Mouse (Mus musculus): ENCODE measurements around the gene Tubb4b. TPM values are rescaled to one million over a fixed set of nuclear protein-coding genes. Genes with fewer than 3 reads are reported as not detected.

Gene Tubb4b
- total and polyA plus RNA-seq, 3 experiments, result 356 to 592 (median 520) TPM

- no peak for DNase-seq (ENCODE audit: extremely low read depth)
- H3K36me3 ChIP-seq (replicated peaks in 1 of 2; ENCODE audit: control insufficient read depth in 1 of 2, insufficient read depth in 1 of 2, low read length in 1 of 2), result peaks cover 0 to 9% of the 10 kb centered on the region in 2 experiments
- H3K79me2 ChIP-seq (replicated peaks; ENCODE audit: control insufficient read depth, extremely low read depth, insufficient read depth, poor library complexity, severe bottlenecking), result peaks cover 5% of the 10 kb centered on the region; the same call in 1 of the 2 replicates
- dilution Hi-C loops (cut with MboI; ENCODE audit: extremely low pct_ligation_motif_present, extremely low pct_unique_long_range_greater_than_20kb, low sequenced_read_pairs) (no loop called here), in situ Hi-C loops (cut with MboI; ENCODE audit: low pct_ligation_motif_present, low pct_unique_long_range_greater_than_20kb, low sequenced_read_pairs) (no loop called here)
- TF ChIP-seq USF1 (IDR thresholded peaks at IDR 0.05; ENCODE audit: low read depth, low read length), result no peak
- no peak for TF ChIP-seq RAD21 (IDR thresholded peaks at IDR 0.05; ENCODE audit: low read depth, low read length)
- no peak for TF ChIP-seq EP300 (IDR thresholded peaks at IDR 0.05; ENCODE audit: low read length)
- peak; percentile 4; the same call in 1 of the 2 replicates for TF ChIP-seq NELFE (IDR thresholded peaks at IDR 0.05; ENCODE audit: low read depth, low read length)
- no peak for TF ChIP-seq ZKSCAN1 (IDR thresholded peaks at IDR 0.05; ENCODE audit: borderline replicate concordance, low read depth, low read length)
- no peak for TF ChIP-seq MAX (IDR thresholded peaks at IDR 0.05; ENCODE audit: low read length)
- TF ChIP-seq ELF1 (IDR thresholded peaks at IDR 0.05; ENCODE audit: low read depth, low read length), result peak; percentile 37
- TF ChIP-seq ZC3H11A (IDR thresholded peaks at IDR 0.05; ENCODE audit: low read depth, low read length), result no peak
- 0 out of 2 replicates have a peak, but pooled peaks have one; percentile 16 for TF ChIP-seq MXI1 (IDR thresholded peaks at IDR 0.05; ENCODE audit: low read depth, low read length)
- TF ChIP-seq GABPA (IDR thresholded peaks at IDR 0.05; ENCODE audit: insufficient replicate concordance, low read depth, low read length), result no peak
- TF ChIP-seq UBTF (IDR thresholded peaks at IDR 0.05; ENCODE audit: low read depth, low read length), result peak; percentile 77; the same call in 1 of the 2 replicates
- TF ChIP-seq USF2 (conservative IDR thresholded peaks at IDR 0.05; ENCODE audit: low read depth, low read length), result no peak
- TF ChIP-seq BHLHE40 (IDR thresholded peaks at IDR 0.05; ENCODE audit: low read depth, low read length), result peak; percentile 53
- TF ChIP-seq CHD1 (IDR thresholded peaks at IDR 0.05; ENCODE audit: low read depth, low read length), result no peak
- TF ChIP-seq POLR2A (IDR thresholded peaks at IDR 0.05; ENCODE audit: low read depth, low read length), result no peak
- no peak for TF ChIP-seq NRF1 (IDR thresholded peaks at IDR 0.05; ENCODE audit: low read depth, low read length)
- no peak for TF ChIP-seq MAFK (IDR thresholded peaks at IDR 0.05; ENCODE audit: insufficient replicate concordance, low read length)
- TF ChIP-seq MEF2A (IDR thresholded peaks at IDR 0.05; ENCODE audit: borderline replicate concordance, low read depth, low read length), result no peak
- TF ChIP-seq SIN3A (IDR thresholded peaks at IDR 0.05; ENCODE audit: low read length), result no peak; the same call in 1 of the 2 replicates
- TF ChIP-seq IRF4 (IDR thresholded peaks at IDR 0.05; ENCODE audit: low read depth, low read length), result no peak
- TF ChIP-seq ZMIZ1 (IDR thresholded peaks at IDR 0.05; ENCODE audit: low read depth, low read length), result no peak
- no peak for TF ChIP-seq SMC3 (IDR thresholded peaks at IDR 0.05; ENCODE audit: low read depth, low read length)
- TF ChIP-seq JUND (conservative IDR thresholded peaks at IDR 0.05; ENCODE audit: low read depth, low read length), result no peak
- no peak for TF ChIP-seq CHD2 (IDR thresholded peaks at IDR 0.05; ENCODE audit: low read length)
- TF ChIP-seq RCOR1 (conservative IDR thresholded peaks at IDR 0.05; ENCODE audit: low read depth, low read length), result no peak
- H3K4me1 ChIP-seq (ENCODE audit: control insufficient read depth in 1 of 2, insufficient read depth in 2 of 2), result peaks cover 23 to 52% of the 10 kb centered on the region in 2 experiments
- no peaks in the 10 kb centered on the region for H3K9me3 ChIP-seq (replicated peaks; ENCODE audit: low read length)
- peak overlapping the region; percentile 48 for H3K4me2 ChIP-seq (ENCODE audit: insufficient read depth, low read depth, poor library complexity, severe bottlenecking)
- H3K4me3 ChIP-seq (replicated peaks in 1 of 3; ENCODE audit: low read depth in 2 of 3, low read length in 2 of 3, poor library complexity in 1 of 3), result peak overlapping the region; percentile 80 to 86 (median 83)
- H3K27ac ChIP-seq (ENCODE audit: insufficient read depth, low read depth), result 0 out of 2 replicates have a peak overlapping the region, but pooled peaks have one; percentile 8
- H3K9ac ChIP-seq (ENCODE audit: insufficient read depth, low read depth), result peak overlapping the region; percentile 72
- no peaks in the 10 kb centered on the region for H3K27me3 ChIP-seq (replicated peaks)
These were observed 38.5 kb upstream of the Tubb4b start for GRCm38 (mm10) chr2:25262795-25263622.

Measured in CH12.LX (cell line).